Mouse (Mus musculus) C2C12 (cell line): Measurements from ENCODE around the gene Vangl2. TPM values are rescaled to one million over a fixed set of nuclear protein-coding genes. Genes with fewer than 3 reads are reported as not detected.

Experiments
- H3K27me3 ChIP-seq: one replicate; pipeline ENCODE4 v1.6.1; 2011; ENCODE audit not compliant: control insufficient read depth, insufficient read depth, insufficient read length
- H3K36me3 ChIP-seq: one replicate; pipeline ENCODE4 v1.6.1; 2011; ENCODE audit not compliant: control insufficient read depth, insufficient read depth
- H3K4me3 ChIP-seq: one replicate; pipeline ENCODE4 v1.5.1; 2011; ENCODE audit warnings: mild to moderate bottlenecking, control low read depth; ENCODE audit not compliant: poor library complexity, insufficient read depth, severe bottlenecking
- H3K79me2 ChIP-seq: one replicate; pipeline ENCODE4 v1.6.1; 2011; ENCODE audit not compliant: control insufficient read depth, insufficient read depth
- H3K79me3 ChIP-seq: one replicate; pipeline ENCODE4 v1.6.1; 2011; ENCODE audit warnings: low read depth, control low read depth
- H3ac ChIP-seq: one replicate; pipeline ENCODE3; 2011; ENCODE audit warnings: low read depth; ENCODE audit not compliant: control insufficient read depth, insufficient read length
- CEBPB ChIP-seq: IDR thresholded peaks from one replicate; pipeline ENCODE4 v1.6.1; 2011; ENCODE audit warnings: low read depth, mild to moderate bottlenecking, control low read depth, moderate library complexity
- CTCF ChIP-seq: IDR thresholded peaks from one replicate; pipeline ENCODE4 v1.5.1; 2011; ENCODE audit not compliant: control insufficient read depth, insufficient read depth, insufficient read length
- FOSL1 ChIP-seq: IDR thresholded peaks from one replicate; pipeline ENCODE4 v1.8.0; 2011; ENCODE audit warnings: mild to moderate bottlenecking, low read length; ENCODE audit not compliant: poor library complexity, insufficient read depth, severe bottlenecking
- MAX ChIP-seq: IDR thresholded peaks from one replicate; pipeline ENCODE4 v1.6.1; 2011; ENCODE audit warnings: mild to moderate bottlenecking, control low read depth
- MYOD1 ChIP-seq: IDR thresholded peaks from one replicate; pipeline ENCODE4 v1.6.1; 2011; ENCODE audit warnings: low read depth; ENCODE audit not compliant: control insufficient read depth, insufficient read length
- MYOG ChIP-seq: IDR thresholded peaks from one replicate; pipeline ENCODE4 v1.6.1; 2011; ENCODE audit not compliant: control insufficient read depth, insufficient read length; ENCODE audit errors: extremely low read depth
- USF1 ChIP-seq: IDR thresholded peaks from one replicate; pipeline ENCODE4 v1.6.1; 2011; ENCODE audit warnings: low read depth, mild to moderate bottlenecking, control low read depth, moderate library complexity
- polyA plus RNA-seq: library from polyadenylated mRNA; unstranded; fragments of >200 nt; fragmentation: generic; extraction: Trizol; gene quantifications from one replicate; pipeline ENCODE4 v1.2.1, GENCODE M21; 2012; ENCODE audit warnings: missing spikeins

The Vangl2 gene
- polyA plus RNA-seq, 1 experiment, result 5.7 TPM

DNA sequence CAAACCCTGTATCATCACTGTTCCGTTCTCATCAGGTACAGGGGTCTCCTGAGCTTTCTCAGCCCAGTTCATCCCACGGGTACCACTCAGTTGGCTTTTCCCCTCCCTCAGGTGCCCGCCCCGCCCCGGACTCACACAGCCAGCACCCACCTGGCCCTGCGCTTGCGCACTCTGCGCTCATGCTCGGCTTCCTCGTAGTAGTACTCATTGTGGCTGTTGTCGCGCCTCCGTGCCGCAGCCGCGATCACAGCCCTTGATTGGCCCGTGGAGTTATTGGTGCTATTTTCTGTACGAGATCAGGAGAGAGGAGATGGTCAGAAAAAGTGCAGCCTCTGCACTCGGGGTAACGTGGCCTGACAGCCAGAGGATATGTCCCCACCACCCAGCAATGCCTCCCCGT, 20.5 kb downstream of the Vangl2 start:
- H3K36me3 ChIP-seq, result peaks cover 6% of the 10 kb centered on the region
- no peaks in the 10 kb centered on the region for H3K79me2 ChIP-seq
- TF ChIP-seq MYOG (no peak), USF1 (no peak), MYOD1 (no peak), MAX (no peak), CEBPB (no peak), FOSL1 (no peak), CTCF (no peak)
- H3K79me3 ChIP-seq, result no peaks in the 10 kb centered on the region
- H3K4me3 ChIP-seq, result no peak overlapping the region
- H3K27me3 ChIP-seq, result no peaks in the 10 kb centered on the region
- no peak overlapping the region for H3ac ChIP-seq

DNA sequence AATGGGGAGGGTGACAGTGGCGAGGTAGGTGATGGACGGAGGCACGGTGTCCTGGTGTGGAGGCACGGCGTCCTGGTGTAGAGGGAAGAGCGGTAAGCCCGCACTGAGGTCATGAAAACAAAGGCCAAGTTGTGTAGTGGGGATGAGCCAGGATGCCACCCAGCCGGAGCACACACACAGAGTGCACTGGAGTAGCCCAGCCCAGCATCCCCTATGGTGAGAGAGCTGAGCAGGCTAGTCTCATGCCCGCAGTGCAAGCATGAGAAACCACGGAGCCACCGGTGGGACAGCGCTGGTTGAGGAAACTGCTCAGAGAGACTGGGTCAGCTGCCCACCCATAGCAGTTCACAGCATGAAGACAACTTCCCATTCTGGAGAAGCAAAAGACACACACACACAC, 26.6 kb downstream of the Vangl2 start:
- TF ChIP-seq MAX (no peak), CTCF (no peak), USF1 (no peak), CEBPB (no peak), MYOD1 (no peak), FOSL1 (no peak), MYOG (no peak)
- Histone ChIP-seq H3ac (no peak overlapping the region), H3K79me3 (no peaks in the 10 kb centered on the region), H3K27me3 (no peaks in the 10 kb centered on the region), H3K4me3 (no peak overlapping the region), H3K36me3 (no peaks in the 10 kb centered on the region), H3K79me2 (no peaks in the 10 kb centered on the region)

DNA sequence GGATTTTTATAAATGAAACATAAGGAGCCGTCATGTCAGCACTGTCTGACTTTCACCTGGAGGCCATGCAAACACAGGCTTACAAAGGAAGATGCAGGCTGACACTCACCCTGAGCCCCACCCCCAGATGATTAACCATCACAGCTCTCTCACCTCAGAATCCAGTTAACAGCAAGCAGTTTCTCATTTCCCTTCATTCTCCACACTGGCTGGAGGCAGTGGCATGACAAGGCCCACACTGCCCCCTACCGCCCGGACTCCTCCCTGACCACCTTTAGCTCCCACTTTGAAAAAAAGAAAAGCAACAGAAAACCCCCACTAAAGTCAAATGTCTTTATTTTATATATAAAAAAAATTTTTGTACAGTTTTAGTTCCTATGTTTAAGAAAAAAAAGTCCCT, 27.6 kb downstream of the Vangl2 start:
- Histone ChIP-seq H3ac (no peak overlapping the region), H3K27me3 (no peaks in the 10 kb centered on the region), H3K36me3 (no peaks in the 10 kb centered on the region), H3K79me3 (no peaks in the 10 kb centered on the region), H3K4me3 (no peak overlapping the region), H3K79me2 (no peaks in the 10 kb centered on the region)
- no peak for TF ChIP-seq FOSL1
- TF ChIP-seq CTCF, result peak; percentile 32

DNA sequence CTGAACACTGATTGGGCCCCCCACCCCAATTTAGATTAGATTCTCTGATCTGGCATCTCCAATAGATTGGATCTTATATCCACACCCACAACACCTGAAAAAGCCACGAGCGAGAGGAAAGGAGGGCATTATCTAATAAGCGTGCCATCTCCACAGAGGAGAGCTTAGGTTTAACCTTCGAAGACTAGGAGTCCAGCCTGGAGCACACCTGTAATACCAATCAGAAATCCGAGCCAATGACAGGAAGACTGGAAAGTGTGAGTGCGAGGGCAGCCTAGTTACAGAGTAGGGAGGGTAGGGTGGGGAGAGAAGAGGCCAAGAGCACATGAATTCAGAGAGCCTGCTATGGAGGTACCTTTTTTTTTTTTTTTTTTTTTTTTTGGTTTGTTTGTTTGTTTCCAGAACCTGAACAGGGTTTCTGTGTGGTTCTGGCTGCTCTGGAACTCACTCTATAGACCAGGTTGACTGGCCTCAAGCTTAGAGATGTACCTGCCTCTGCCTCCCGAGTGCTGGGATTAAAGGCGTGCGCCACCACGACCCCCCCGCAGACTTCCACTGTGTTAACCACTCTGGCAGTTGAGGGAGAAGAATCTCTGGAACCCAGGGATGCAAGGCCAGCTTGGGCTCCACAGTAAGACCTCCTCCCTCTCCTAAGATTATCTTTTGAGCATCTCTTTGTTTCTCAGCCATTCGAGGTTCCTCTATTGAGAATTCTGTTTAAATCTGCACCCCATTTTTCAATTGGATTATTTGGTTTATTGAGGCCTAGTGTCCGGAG, 29.2 kb downstream of the Vangl2 start:
- no peak overlapping the region for H3K4me3 ChIP-seq
- no peak for TF ChIP-seq MYOG
- TF ChIP-seq CEBPB, result no peak
- H3K27me3 ChIP-seq, result no peaks in the 10 kb centered on the region
- H3K79me2 ChIP-seq, result no peaks in the 10 kb centered on the region
- H3ac ChIP-seq, result no peak overlapping the region
- H3K36me3 ChIP-seq, result no peaks in the 10 kb centered on the region
- H3K79me3 ChIP-seq, result no peaks in the 10 kb centered on the region

DNA sequence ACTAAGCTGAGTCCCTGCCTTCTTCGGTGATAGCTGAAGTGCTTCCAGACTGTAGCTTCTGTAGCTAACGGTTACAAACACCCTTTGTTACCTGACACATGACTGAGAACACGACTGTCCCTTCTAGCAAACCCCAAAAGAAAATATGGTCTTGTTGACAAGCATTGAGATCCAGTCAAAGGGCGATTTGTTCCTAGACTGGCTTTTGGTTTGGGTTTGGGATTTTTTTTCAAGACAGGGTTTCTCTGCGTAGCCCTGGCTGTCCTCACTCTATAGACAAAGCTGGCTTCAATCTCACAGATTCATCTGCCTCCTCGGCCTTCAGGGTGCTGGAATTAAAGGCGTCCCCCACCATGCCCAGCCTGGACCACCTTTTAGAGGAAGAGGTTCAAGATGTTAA, 31.5 kb downstream of the Vangl2 start:
- Histone ChIP-seq H3K27me3 (no peaks in the 10 kb centered on the region), H3ac (no peak overlapping the region), H3K79me3 (no peaks in the 10 kb centered on the region), H3K4me3 (no peak overlapping the region), H3K36me3 (no peaks in the 10 kb centered on the region), H3K79me2 (no peaks in the 10 kb centered on the region)
- no peak for TF ChIP-seq CTCF
- TF ChIP-seq USF1, result no peak
- TF ChIP-seq MAX, result no peak
- TF ChIP-seq CEBPB, result no peak
- TF ChIP-seq MYOG, result no peak
- TF ChIP-seq FOSL1, result no peak
- TF ChIP-seq MYOD1, result no peak

DNA sequence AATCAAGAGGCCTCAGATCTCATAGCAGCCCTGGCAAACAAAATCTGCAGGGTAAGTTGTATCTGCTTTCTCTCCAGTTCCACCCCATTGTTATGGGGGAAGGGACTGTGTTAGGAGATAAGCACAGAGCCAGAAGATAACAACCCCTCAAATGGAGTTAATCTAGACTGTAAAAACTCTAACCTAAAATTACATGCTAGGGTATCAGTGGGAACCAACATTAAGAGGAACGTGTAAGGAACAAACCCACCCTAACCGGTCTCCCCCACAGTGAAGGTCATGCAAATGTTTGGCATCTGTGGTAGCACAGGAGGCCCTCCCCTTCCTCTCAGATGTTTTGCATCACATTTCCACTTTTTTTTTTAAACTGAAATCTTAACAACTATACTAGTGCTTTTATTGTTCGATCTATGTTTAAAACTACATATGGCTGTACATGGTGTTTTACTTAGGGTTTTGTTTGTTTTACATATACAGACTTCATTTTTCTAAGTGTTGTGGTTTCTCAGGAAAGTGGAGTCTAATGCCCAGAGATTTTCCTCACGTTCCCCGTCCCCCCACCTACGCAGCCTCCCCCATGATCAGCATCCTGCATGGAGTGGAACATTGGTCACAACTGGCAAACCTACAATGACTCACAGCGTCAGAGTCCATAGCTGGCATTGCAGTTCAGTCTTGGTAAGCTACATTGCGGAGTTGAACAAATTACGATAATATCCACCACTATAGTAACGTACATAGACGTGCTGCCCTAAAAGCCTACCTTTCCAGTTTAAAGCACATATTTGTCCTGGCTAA, 33.1 kb downstream of the Vangl2 start:
- Histone ChIP-seq H3K79me2 (no peaks in the 10 kb centered on the region), H3K27me3 (no peaks in the 10 kb centered on the region), H3K36me3 (no peaks in the 10 kb centered on the region), H3K79me3 (no peaks in the 10 kb centered on the region), H3K4me3 (no peak overlapping the region), H3ac (no peak overlapping the region)
- TF ChIP-seq USF1, result no peak
- no peak for TF ChIP-seq FOSL1
- TF ChIP-seq MYOG, result no peak
- TF ChIP-seq CEBPB, result no peak
